Mouse (Mus musculus): ENCODE measurements at regions not wholly inside any gene's neighbourhood (a gene's known extent, or its start where the extent isn't known, plus 50 kb on each side); places are given as distances from the start of the nearest gene placed in this dataset.
A peak's percentile ranks its signal among the peaks of the same experiment; 100 is the strongest.

DNA sequence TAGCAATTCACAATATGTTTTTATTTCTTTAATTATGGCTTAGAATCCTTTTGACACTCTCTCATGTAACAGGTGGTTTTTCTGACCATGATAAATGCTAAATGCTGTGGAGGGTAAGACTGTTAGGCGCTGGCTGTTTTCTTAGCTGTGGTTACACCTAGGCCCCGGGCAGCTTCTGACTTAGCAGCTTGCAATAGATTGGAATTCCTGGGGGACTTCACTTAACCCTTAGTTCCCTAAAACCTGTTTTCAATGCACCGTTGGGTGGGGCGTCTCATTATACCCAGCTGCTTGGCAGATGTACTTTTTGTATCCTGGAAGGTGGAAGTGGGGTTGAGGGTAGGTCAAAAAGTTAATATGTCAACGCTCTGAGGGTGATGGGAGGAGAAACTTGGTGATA is 704.2 kb upstream of the Car8 start:
- no peak for DNase-seq (ENCODE audit: low spot score)
- ATAC-seq (ENCODE audit: insufficient read depth, low FRiP score, low TSS enrichment): no peak
- Histone ChIP-seq H3K4me2 (ENCODE audit: low read depth) (no peak overlapping the region), H3K4me3 (ENCODE audit: low read depth, low read length) (no peak overlapping the region), H3K9me3 (ENCODE audit: control insufficient read depth, low read length) (no peaks in the 10 kb centered on the region), H3K27ac (ENCODE audit: low read depth, low read length) (no peak overlapping the region), H3K36me3 (ENCODE audit: control insufficient read depth, insufficient read depth, low read length) (no peaks in the 10 kb centered on the region), H3K27me3 (ENCODE audit: control insufficient read depth, insufficient read depth, low read length) (no peaks in the 10 kb centered on the region), H3K4me1 (ENCODE audit: control insufficient read depth, insufficient read depth, low read length) (no peaks in the 10 kb centered on the region), H3K9ac (ENCODE audit: low read length) (no peak overlapping the region)
- 54% methylated on average over 5 of the region's 5 CpGs for WGBS

DNA sequence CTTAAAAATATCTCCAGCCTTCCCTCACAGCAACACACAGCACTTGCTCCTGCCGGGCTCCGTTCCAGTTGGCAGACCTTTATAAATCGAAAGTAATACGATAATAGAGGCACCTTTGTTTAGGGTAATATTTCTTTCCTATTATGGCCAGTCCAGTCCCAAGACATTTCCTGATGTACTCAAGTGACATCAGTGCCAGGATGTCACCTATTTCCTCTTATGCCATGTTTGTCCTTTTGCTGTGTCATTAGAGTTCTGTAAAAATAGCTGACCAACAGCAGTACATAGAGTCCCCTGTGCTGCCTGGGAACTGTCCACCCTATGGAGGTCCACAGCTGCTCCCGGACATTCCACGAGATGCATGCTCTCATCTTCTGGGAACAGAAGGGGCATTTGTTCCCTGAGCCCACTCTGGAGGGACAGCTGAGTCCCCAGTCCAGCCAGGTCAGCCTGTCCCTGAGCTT is 700.1 kb upstream of the Car8 start:
- DNase-seq (ENCODE audit: low spot score) (no peak), ATAC-seq (ENCODE audit: insufficient read depth, low FRiP score, low TSS enrichment) (no peak)
- H3K27ac ChIP-seq (ENCODE audit: low read depth, low read length): 0 out of 2 replicates have a peak overlapping the region, but pooled peaks have one; percentile 21
- 66% methylated on average over 6 of the region's 6 CpGs for WGBS
- H3K4me3 ChIP-seq (ENCODE audit: low read depth, low read length): no peak overlapping the region
- no peaks in the 10 kb centered on the region for H3K36me3 ChIP-seq (ENCODE audit: control insufficient read depth, insufficient read depth, low read length)
- no peaks in the 10 kb centered on the region for H3K4me1 ChIP-seq (ENCODE audit: control insufficient read depth, insufficient read depth, low read length)
- no peak overlapping the region for H3K9ac ChIP-seq (ENCODE audit: low read length)
- no peaks in the 10 kb centered on the region for H3K27me3 ChIP-seq (ENCODE audit: control insufficient read depth, insufficient read depth, low read length)
- no peak overlapping the region for H3K4me2 ChIP-seq (ENCODE audit: low read depth)
- H3K9me3 ChIP-seq (ENCODE audit: control insufficient read depth, low read length): no peaks in the 10 kb centered on the region

DNA sequence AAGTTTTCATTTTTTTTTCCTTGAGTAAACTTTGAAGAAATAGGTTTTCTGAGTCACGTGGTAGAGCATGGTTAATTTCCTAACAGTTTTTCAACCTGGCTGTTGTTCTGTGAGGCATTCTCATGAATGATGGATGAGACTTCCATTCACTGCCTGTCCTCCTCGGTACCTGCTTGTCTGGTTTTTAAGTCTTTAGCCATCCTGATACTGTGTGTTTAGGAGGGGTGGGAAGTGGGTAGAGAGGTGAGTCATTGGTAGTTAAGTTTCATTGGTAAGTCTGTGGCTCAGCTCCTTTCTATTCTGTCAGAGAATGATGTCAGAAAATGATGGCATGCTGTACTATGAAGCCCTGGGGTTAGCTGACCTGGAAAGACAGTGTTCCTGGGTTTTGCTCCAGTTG is 697.1 kb upstream of the Car8 start:
- Histone ChIP-seq H3K27ac (ENCODE audit: low read depth, low read length) (no peak overlapping the region), H3K36me3 (ENCODE audit: control insufficient read depth, insufficient read depth, low read length) (no peaks in the 10 kb centered on the region), H3K9me3 (ENCODE audit: control insufficient read depth, low read length) (no peaks in the 10 kb centered on the region), H3K27me3 (ENCODE audit: control insufficient read depth, insufficient read depth, low read length) (no peaks in the 10 kb centered on the region), H3K4me1 (ENCODE audit: control insufficient read depth, insufficient read depth, low read length) (no peaks in the 10 kb centered on the region), H3K9ac (ENCODE audit: low read length) (no peak overlapping the region), H3K4me3 (ENCODE audit: low read depth, low read length) (no peak overlapping the region), H3K4me2 (ENCODE audit: low read depth) (no peak overlapping the region)
- no peak for ATAC-seq (ENCODE audit: insufficient read depth, low FRiP score, low TSS enrichment)
- no peak for DNase-seq (ENCODE audit: low spot score)
- WGBS: 76% methylated on average over 2 of the region's 2 CpGs

DNA sequence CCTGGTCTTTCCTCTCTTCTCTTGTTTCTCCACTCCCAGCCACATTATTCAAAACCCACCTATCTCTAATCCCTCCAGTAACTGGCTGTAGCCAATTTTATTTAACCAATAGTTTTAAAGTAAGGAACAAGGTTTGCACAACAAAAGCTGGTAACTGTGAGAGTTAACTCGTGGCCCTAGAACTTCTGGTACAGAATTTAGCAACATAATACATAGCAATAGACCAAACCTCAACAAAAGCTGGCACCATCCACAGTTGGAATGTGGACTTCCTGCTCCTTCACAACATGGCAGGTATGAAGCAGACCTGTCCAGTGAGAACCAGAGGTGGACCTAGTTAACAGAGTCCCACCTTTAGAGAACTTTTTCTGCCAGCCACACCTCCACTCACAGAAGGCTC is 695.7 kb upstream of the Car8 start:
- no peak overlapping the region for H3K4me2 ChIP-seq (ENCODE audit: low read depth)
- WGBS: 69% methylated on average over 1 of the region's 1 CpGs
- no peak for ATAC-seq (ENCODE audit: insufficient read depth, low FRiP score, low TSS enrichment)

DNA sequence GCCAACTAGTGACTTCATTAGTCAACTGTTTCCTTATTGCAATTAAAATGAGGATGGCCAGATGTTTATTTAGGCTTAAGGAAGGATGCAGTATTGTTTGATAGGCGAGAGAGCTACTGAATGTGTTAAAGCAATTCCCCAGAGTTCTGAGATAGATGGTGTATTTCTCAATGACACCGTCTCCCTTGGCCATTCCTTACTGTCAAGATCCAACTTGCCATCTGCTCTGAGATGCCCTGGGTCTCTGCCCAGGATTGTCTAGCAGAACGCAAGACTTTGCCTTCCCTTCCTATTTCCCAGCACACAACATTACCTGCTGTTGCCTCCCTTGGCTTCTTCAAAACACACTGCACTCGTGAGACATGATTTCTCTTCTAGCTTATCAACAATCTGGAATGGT is 690.5 kb upstream of the Car8 start:
- no peaks in the 10 kb centered on the region for H3K27me3 ChIP-seq (ENCODE audit: control insufficient read depth, insufficient read depth, low read length)
- no peak overlapping the region for H3K4me2 ChIP-seq (ENCODE audit: low read depth)
- H3K4me3 ChIP-seq (ENCODE audit: low read depth, low read length): no peak overlapping the region
- H3K9me3 ChIP-seq (ENCODE audit: control insufficient read depth, low read length): no peaks in the 10 kb centered on the region
- H3K4me1 ChIP-seq (ENCODE audit: control insufficient read depth, insufficient read depth, low read length): peaks cover 7% of the 10 kb centered on the region; the same call in 1 of the 2 replicates
- WGBS: 68% methylated on average over 4 of the region's 4 CpGs
- DNase-seq (ENCODE audit: low spot score) (no peak), ATAC-seq (ENCODE audit: insufficient read depth, low FRiP score, low TSS enrichment) (no peak)
- H3K36me3 ChIP-seq (ENCODE audit: control insufficient read depth, insufficient read depth, low read length): no peaks in the 10 kb centered on the region
- no peak overlapping the region for H3K27ac ChIP-seq (ENCODE audit: low read depth, low read length)
- no peak overlapping the region for H3K9ac ChIP-seq (ENCODE audit: low read length)

More for the DNA sequence above, 695.7 kb upstream of the Car8 start:
- Histone ChIP-seq H3K9me3 (ENCODE audit: control insufficient read depth, low read length) (no peaks in the 10 kb centered on the region), H3K36me3 (ENCODE audit: control insufficient read depth, insufficient read depth, low read length) (no peaks in the 10 kb centered on the region), H3K4me3 (ENCODE audit: low read depth, low read length) (no peak overlapping the region), H3K4me1 (ENCODE audit: control insufficient read depth, insufficient read depth, low read length) (no peaks in the 10 kb centered on the region), H3K9ac (ENCODE audit: low read length) (no peak overlapping the region), H3K27me3 (ENCODE audit: control insufficient read depth, insufficient read depth, low read length) (no peaks in the 10 kb centered on the region), H3K27ac (ENCODE audit: low read depth, low read length) (no peak overlapping the region)
- DNase-seq (ENCODE audit: low spot score): no peak

DNA sequence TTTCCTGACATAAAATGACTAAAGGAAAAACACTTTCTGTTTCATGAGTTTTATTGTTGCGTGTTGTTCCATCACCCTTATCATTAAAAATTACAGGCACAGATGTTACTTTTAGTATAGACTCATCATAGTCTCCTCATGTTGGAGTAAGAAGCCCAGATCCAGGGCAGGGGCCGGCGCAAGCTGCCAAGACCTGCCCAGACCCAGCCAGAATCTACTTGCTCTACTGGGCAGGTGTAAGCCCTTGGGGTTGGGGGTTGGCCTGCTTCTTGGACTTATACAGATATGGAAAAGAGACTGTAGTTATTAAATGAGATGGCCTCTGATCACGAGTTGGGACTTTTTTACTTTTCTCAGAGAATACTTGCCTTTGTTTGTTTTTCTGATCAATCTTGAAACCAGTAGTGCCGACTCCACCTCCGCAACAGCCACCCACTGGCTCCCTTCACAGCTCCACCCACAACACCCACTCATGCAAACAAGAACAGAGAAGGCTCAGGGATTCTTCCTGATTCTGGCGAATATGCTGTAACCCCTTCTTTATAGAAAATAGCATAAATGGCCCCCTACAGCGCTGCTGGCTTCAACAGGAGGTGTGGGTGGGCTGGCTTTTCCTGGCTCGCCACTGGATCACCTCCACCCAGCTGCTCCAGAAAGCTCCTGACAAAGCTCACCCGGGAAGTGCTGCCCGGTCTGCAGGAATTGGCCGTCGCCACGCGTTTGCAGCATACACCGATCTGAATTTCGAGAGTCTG is 689.9 kb upstream of the Car8 start:
- no peaks in the 10 kb centered on the region for H3K36me3 ChIP-seq (ENCODE audit: control insufficient read depth, insufficient read depth, low read length)
- H3K4me1 ChIP-seq (ENCODE audit: control insufficient read depth, insufficient read depth, low read length): peaks cover 7% of the 10 kb centered on the region; the same call in 1 of the 2 replicates
- no peaks in the 10 kb centered on the region for H3K27me3 ChIP-seq (ENCODE audit: control insufficient read depth, insufficient read depth, low read length)
- no peak for DNase-seq (ENCODE audit: low spot score)
- H3K4me3 ChIP-seq (ENCODE audit: low read depth, low read length): no peak overlapping the region
- ATAC-seq (ENCODE audit: insufficient read depth, low FRiP score, low TSS enrichment): no peak
- H3K9ac ChIP-seq (ENCODE audit: low read length): no peak overlapping the region
- no peak overlapping the region for H3K4me2 ChIP-seq (ENCODE audit: low read depth)
- no peaks in the 10 kb centered on the region for H3K9me3 ChIP-seq (ENCODE audit: control insufficient read depth, low read length)
- 70% methylated on average over 17 of the region's 17 CpGs for WGBS
- H3K27ac ChIP-seq (ENCODE audit: low read depth, low read length): no peak overlapping the region

DNA sequence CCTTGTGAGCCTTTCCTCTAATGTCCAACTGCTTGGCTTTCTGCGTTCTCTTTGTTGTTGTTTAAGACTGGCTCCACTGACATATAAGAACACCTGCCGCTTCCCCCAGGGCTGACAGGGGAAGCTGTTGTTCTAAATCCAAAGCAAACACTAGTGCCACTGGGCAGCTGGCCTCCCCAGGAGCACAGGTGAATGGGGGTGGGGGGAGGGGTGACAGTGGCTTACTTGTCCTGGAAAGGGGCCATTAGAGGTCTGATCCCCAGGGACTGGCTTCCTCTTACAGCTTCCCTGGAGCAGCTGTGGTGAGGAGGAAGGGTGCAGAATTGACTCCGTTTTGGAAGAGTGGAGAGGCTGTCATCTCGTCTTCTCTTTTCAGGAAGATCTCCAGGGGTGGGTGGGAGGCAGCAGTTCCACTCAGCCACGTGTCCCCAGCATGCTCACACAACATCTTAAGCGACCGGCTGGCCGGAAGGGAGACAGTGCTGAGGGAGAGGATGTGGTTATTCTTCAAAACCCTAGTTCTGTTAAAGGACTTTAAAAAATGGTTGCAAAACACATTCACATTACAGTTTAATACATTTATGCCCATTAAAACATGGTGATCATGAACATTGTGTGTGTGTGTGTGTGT is 688.5 kb upstream of the Car8 start:
- ATAC-seq (ENCODE audit: insufficient read depth, low FRiP score, low TSS enrichment) (no peak), DNase-seq (ENCODE audit: low spot score) (no peak)
- no peak overlapping the region for H3K4me3 ChIP-seq (ENCODE audit: low read depth, low read length)
- no peaks in the 10 kb centered on the region for H3K9me3 ChIP-seq (ENCODE audit: control insufficient read depth, low read length)
- H3K36me3 ChIP-seq (ENCODE audit: control insufficient read depth, insufficient read depth, low read length): no peaks in the 10 kb centered on the region
- H3K9ac ChIP-seq (ENCODE audit: low read length): no peak overlapping the region
- 36% methylated on average over 8 of the region's 8 CpGs for WGBS
- no peak overlapping the region for H3K27ac ChIP-seq (ENCODE audit: low read depth, low read length)
- no peak overlapping the region for H3K4me2 ChIP-seq (ENCODE audit: low read depth)
- H3K27me3 ChIP-seq (ENCODE audit: control insufficient read depth, insufficient read depth, low read length): no peaks in the 10 kb centered on the region
- H3K4me1 ChIP-seq (ENCODE audit: control insufficient read depth, insufficient read depth, low read length): peaks cover 15% of the 10 kb centered on the region

DNA sequence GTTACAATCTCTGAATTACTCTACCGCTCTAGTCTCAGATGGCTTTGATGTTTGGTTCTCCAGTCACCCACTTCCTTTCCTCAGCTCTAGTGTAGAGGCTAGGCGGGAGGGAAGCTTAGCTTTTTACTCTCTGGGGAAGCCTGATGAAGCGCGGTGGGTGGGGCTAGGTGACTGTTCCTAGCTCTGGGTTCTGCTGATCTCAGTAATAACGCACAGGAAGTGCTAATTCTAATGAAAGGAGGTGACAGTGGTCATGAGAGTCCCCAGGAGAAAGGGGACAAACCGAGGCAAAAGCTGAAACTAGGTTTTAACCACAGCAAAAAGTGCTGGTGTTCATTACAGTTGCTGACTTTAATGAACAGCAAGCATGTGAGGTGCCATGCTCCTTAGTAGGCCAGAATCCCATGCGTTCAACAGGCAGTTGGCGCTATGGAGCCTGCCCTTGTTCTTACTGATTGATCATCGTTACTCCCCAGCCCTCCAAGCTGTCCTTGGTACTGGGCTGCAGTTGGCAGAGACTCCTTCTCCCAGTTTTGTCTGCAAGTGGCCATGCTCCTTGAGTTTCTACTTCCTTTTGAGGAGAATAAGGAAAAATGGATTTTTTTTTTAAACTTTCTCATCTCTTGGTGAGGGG is 687.9 kb upstream of the Car8 start:
- DNase-seq (ENCODE audit: low spot score) (no peak), ATAC-seq (ENCODE audit: insufficient read depth, low FRiP score, low TSS enrichment) (no peak)
- WGBS: 40% methylated on average over 9 of the region's 9 CpGs
- Histone ChIP-seq H3K4me3 (ENCODE audit: low read depth, low read length) (no peak overlapping the region), H3K27ac (ENCODE audit: low read depth, low read length) (no peak overlapping the region), H3K27me3 (ENCODE audit: control insufficient read depth, insufficient read depth, low read length) (no peaks in the 10 kb centered on the region), H3K4me1 (ENCODE audit: control insufficient read depth, insufficient read depth, low read length) (peaks cover 21% of the 10 kb centered on the region), H3K9ac (ENCODE audit: low read length) (no peak overlapping the region), H3K36me3 (ENCODE audit: control insufficient read depth, insufficient read depth, low read length) (no peaks in the 10 kb centered on the region), H3K9me3 (ENCODE audit: control insufficient read depth, low read length) (no peaks in the 10 kb centered on the region), H3K4me2 (ENCODE audit: low read depth) (no peak overlapping the region)

All from neural tube, embryonic 11.5 days (tissue).